Mouse (Mus musculus) CD4-positive, CD25-positive, alpha-beta regulatory T cell, adult 4 months (primary cell): ENCODE data around the gene Tmem91. TPM values are rescaled to one million over a fixed set of nuclear protein-coding genes. Genes with fewer than 3 reads are reported as not detected.
A peak's percentile ranks its signal among the peaks of the same experiment; 100 is the strongest.
"Not testable (repeated sequence)": the region's sequence is repeated elsewhere in the genome, so short reads cannot be mapped to it uniquely, and the experiment has no call there.

Source experiments
- ATAC-seq: one replicate; pipeline ENCODE4 v1.8.0; 2017
- polyA plus RNA-seq, 2 experiments: library from polyadenylated mRNA; unstranded; fragments of 100-300 nt; shearing (Covaris generic); gene quantifications; one replicate each; pipeline ENCODE4 v1.2.1; 2017

The Tmem91 gene
- polyA plus RNA-seq: 10 to 100 TPM; 15.2 to 31.5 TPM

GRCm38 (mm10) chr7:25674719-25675300, at the start of gene Tmem91:
Gene Tmem91, minus strand, starts transcription at chr7:25675166.
- no peak for ATAC-seq

GRCm38 (mm10) chr7:25721776-25722175, 46.8 kb upstream of the Tmem91 start:
- ATAC-seq: not testable (repeated sequence)

- no peak for ATAC-seq
Observed at GRCm38 (mm10) chr7:25720760-25721159, 45.8 kb upstream of the Tmem91 start.

- ATAC-seq: no peak
Observed at GRCm38 (mm10) chr7:25719761-25720610, 45.0 kb upstream of the Tmem91 start.

GRCm38 (mm10) chr7:25718788-25719417, 43.9 kb upstream of the Tmem91 start, which contains the start of gene Ccdc97:
Gene Ccdc97, minus strand, starts transcription at chr7:25719088.
- peak; percentile 94 for ATAC-seq

- ATAC-seq: no peak
Observed at GRCm38 (mm10) chr7:25717478-25717877, 42.5 kb upstream of the Tmem91 start.

GRCm38 (mm10) chr7:25715731-25716271, 40.8 kb upstream of the Tmem91 start:
- ATAC-seq: no peak

GRCm38 (mm10) chr7:25714581-25714980, 39.6 kb upstream of the Tmem91 start:
- ATAC-seq: no peak

- no peak for ATAC-seq
Observed at GRCm38 (mm10) chr7:25712801-25713200, 37.8 kb upstream of the Tmem91 start.

GRCm38 (mm10) chr7:25711731-25712197, 36.8 kb upstream of the Tmem91 start:
- no peak for ATAC-seq

GRCm38 (mm10) chr7:25711165-25711564, 36.2 kb upstream of the Tmem91 start:
- no peak for ATAC-seq

- ATAC-seq: peak; percentile 34
Observed at GRCm38 (mm10) chr7:25710519-25711130, 35.7 kb upstream of the Tmem91 start.

GRCm38 (mm10) chr7:25709961-25710360, 35.0 kb upstream of the Tmem91 start:
- ATAC-seq: no peak

- peak; percentile 56 for ATAC-seq
Observed at GRCm38 (mm10) chr7:25707581-25708292, 32.8 kb upstream of the Tmem91 start.

- ATAC-seq: no peak
Observed at GRCm38 (mm10) chr7:25706578-25707170, 31.7 kb upstream of the Tmem91 start.

- ATAC-seq: peak; percentile 28
Observed at GRCm38 (mm10) chr7:25705801-25706251, 30.9 kb upstream of the Tmem91 start.

GRCm38 (mm10) chr7:25704716-25705364, 29.9 kb upstream of the Tmem91 start:
- ATAC-seq: no peak

GRCm38 (mm10) chr7:25703793-25704494, 29.0 kb upstream of the Tmem91 start:
- no peak for ATAC-seq

GRCm38 (mm10) chr7:25702350-25702749, 27.4 kb upstream of the Tmem91 start:
- ATAC-seq: no peak

- peak; percentile 36 for ATAC-seq
Observed at GRCm38 (mm10) chr7:25700732-25701131, 25.8 kb upstream of the Tmem91 start.
